Mouse (Mus musculus) kidney, adult 8-10 months (tissue): ENCODE data around the gene Chpf2.

Source experiments
- DNase-seq, 2 experiments: peaks; one replicate each; pipeline ENCODE4 v3.0.0; 2022

Chpf2 gene

GRCm38 (mm10) chr5:24591796-24592470 is 5.4 kb downstream of the Chpf2 start:
- no peak for DNase-seq

- DNase-seq = no peak
These were observed 6.1 kb downstream of the Chpf2 start for GRCm38 (mm10) chr5:24592471-24593160.

- no peak for DNase-seq
These were observed 6.7 kb downstream of the Chpf2 start for GRCm38 (mm10) chr5:24593230-24593629.

GRCm38 (mm10) chr5:24593928-24594327 is 7.4 kb downstream of the Chpf2 start:
- DNase-seq = no peak

- no peak for DNase-seq
These were observed 7.8 kb downstream of the Chpf2 start for GRCm38 (mm10) chr5:24594346-24594745.

- DNase-seq = no peak
These were observed 8.7 kb downstream of the Chpf2 start for GRCm38 (mm10) chr5:24595261-24595660.

GRCm38 (mm10) chr5:24595786-24596380 is 9.3 kb downstream of the Chpf2 start:
- no peak for DNase-seq

GRCm38 (mm10) chr5:24596519-24597171 is 10.1 kb downstream of the Chpf2 start:
- DNase-seq = no peak

- DNase-seq = peak; percentile 78 to 88
These were observed 10.7 kb downstream of the Chpf2 start for GRCm38 (mm10) chr5:24597221-24597728.

GRCm38 (mm10) chr5:24597901-24598569 is 11.5 kb downstream of the Chpf2 start:
- no peak for DNase-seq

GRCm38 (mm10) chr5:24598570-24599006 is 12.0 kb downstream of the Chpf2 start:
- DNase-seq = peak in 1 of 2 experiments; percentile 60

GRCm38 (mm10) chr5:24599137-24599536 is 12.6 kb downstream of the Chpf2 start:
- no peak for DNase-seq

GRCm38 (mm10) chr5:24600236-24600635 is 13.7 kb downstream of the Chpf2 start:
- DNase-seq = no peak

- DNase-seq = no peak
These were observed 14.7 kb downstream of the Chpf2 start for GRCm38 (mm10) chr5:24601071-24601835.

GRCm38 (mm10) chr5:24601911-24602750 is 15.6 kb downstream of the Chpf2 start:
- DNase-seq = peak in 1 of 2 experiments; percentile 66

GRCm38 (mm10) chr5:24602751-24603343 is 16.3 kb downstream of the Chpf2 start:
- peak; percentile 94 to 95 for DNase-seq

- DNase-seq = no peak
These were observed 17.0 kb downstream of the Chpf2 start for GRCm38 (mm10) chr5:24603431-24604010.

GRCm38 (mm10) chr5:24604080-24604655 is 17.6 kb downstream of the Chpf2 start:
- no peak for DNase-seq

- DNase-seq = peak; percentile 84 to 92
These were observed 18.1 kb downstream of the Chpf2 start for GRCm38 (mm10) chr5:24604656-24605100.
